Mouse (Mus musculus): ENCODE data around the gene Olfr1420. TPM values are rescaled to one million over a fixed set of nuclear protein-coding genes. Genes with fewer than 3 reads are reported as not detected.

Gene Olfr1420
- 0.06 and 0.14 TPM in 2 replicates for polyA plus RNA-seq (2015; fragmentation: Nextera tagmentation; extraction: Ambion mirVana)

- ATAC-seq = no peak
- 52% methylated on average over 1 of the region's 1 CpGs for WGBS
Observed at GRCm38 (mm10) chr19:11886265-11886664, at the start of gene Olfr1420. Olfr1420 (plus strand) TSS chr19:11886565.

GRCm38 (mm10) chr19:11839119-11839518 lies 47.2 kb upstream of the Olfr1420 start, which contains the start of gene Olfr1417:
Olfr1417 (minus strand) TSS chr19:11839219.
- WGBS = 91% methylated on average over 4 of the region's 4 CpGs
- Histone ChIP-seq H3K9me3 (replicated peaks; ENCODE audit: control insufficient read depth, low read length, poor library complexity, severe bottlenecking) (no peaks in the 10 kb centered on the region), H3K9ac (ENCODE audit: low read depth, low read length) (no peak within 1 kb of the TSS), H3K4me2 (ENCODE audit: low read length) (no peak within 1 kb of the TSS), H3K4me3 (ENCODE audit: low read depth, low read length) (no peak within 1 kb of the TSS), H3K36me3 (ENCODE audit: control insufficient read depth, insufficient read depth, low read length) (no peaks in the 10 kb centered on the region), H3K27me3 (ENCODE audit: control insufficient read depth, insufficient read depth, low read depth, low read length) (no peaks in the 10 kb centered on the region), H3K4me1 (ENCODE audit: control insufficient read depth, insufficient read depth, low read length) (no peaks in the 10 kb centered on the region), H3K27ac (ENCODE audit: low read length) (no peak within 1 kb of the TSS)
- no peak for ATAC-seq

More at GRCm38 (mm10) chr19:11886265-11886664, at the start of gene Olfr1420:
- no peak within 1 kb of the TSS for H3K4me3 ChIP-seq (ENCODE audit: low read depth, low read length)
- H3K9me3 ChIP-seq (replicated peaks; ENCODE audit: control insufficient read depth, low read length, poor library complexity, severe bottlenecking) = no peaks in the 10 kb centered on the region
- no peaks in the 10 kb centered on the region for H3K27me3 ChIP-seq (ENCODE audit: control insufficient read depth, insufficient read depth, low read depth, low read length)
- no peak within 1 kb of the TSS for H3K9ac ChIP-seq (ENCODE audit: low read depth, low read length)
- no peaks in the 10 kb centered on the region for H3K4me1 ChIP-seq (ENCODE audit: control insufficient read depth, insufficient read depth, low read length)
- no peaks in the 10 kb centered on the region for H3K36me3 ChIP-seq (ENCODE audit: control insufficient read depth, insufficient read depth, low read length)
- H3K4me2 ChIP-seq (ENCODE audit: low read length) = no peak within 1 kb of the TSS
- no peak within 1 kb of the TSS for H3K27ac ChIP-seq (ENCODE audit: low read length)

- H3K4me3 ChIP-seq (ENCODE audit: low read depth, low read length) = no peak overlapping the region
- no peaks in the 10 kb centered on the region for H3K9me3 ChIP-seq (replicated peaks; ENCODE audit: control insufficient read depth, low read length, poor library complexity, severe bottlenecking)
- H3K36me3 ChIP-seq (ENCODE audit: control insufficient read depth, insufficient read depth, low read length) = no peaks in the 10 kb centered on the region
- no peak for ATAC-seq
- H3K4me2 ChIP-seq (ENCODE audit: low read length) = no peak overlapping the region
- H3K27ac ChIP-seq (ENCODE audit: low read length) = no peak overlapping the region
- WGBS = 89% methylated on average over 4 of the region's 4 CpGs
- no peak overlapping the region for H3K9ac ChIP-seq (ENCODE audit: low read depth, low read length)
- no peaks in the 10 kb centered on the region for H3K27me3 ChIP-seq (ENCODE audit: control insufficient read depth, insufficient read depth, low read depth, low read length)
- no peaks in the 10 kb centered on the region for H3K4me1 ChIP-seq (ENCODE audit: control insufficient read depth, insufficient read depth, low read length)
Observed at GRCm38 (mm10) chr19:11846333-11846732, 40.0 kb upstream of the Olfr1420 start.

GRCm38 (mm10) chr19:11852652-11853051 lies 33.7 kb upstream of the Olfr1420 start:
- H3K27me3 ChIP-seq (ENCODE audit: control insufficient read depth, insufficient read depth, low read depth, low read length) = no peaks in the 10 kb centered on the region
- H3K4me1 ChIP-seq (ENCODE audit: control insufficient read depth, insufficient read depth, low read length) = no peaks in the 10 kb centered on the region
- H3K9ac ChIP-seq (ENCODE audit: low read depth, low read length) = no peak overlapping the region
- no peak for ATAC-seq
- no peaks in the 10 kb centered on the region for H3K9me3 ChIP-seq (replicated peaks; ENCODE audit: control insufficient read depth, low read length, poor library complexity, severe bottlenecking)
- 69% methylated on average over 4 of the region's 4 CpGs for WGBS
- no peaks in the 10 kb centered on the region for H3K36me3 ChIP-seq (ENCODE audit: control insufficient read depth, insufficient read depth, low read length)
- no peak overlapping the region for H3K27ac ChIP-seq (ENCODE audit: low read length)
- no peak overlapping the region for H3K4me3 ChIP-seq (ENCODE audit: low read depth, low read length)
- H3K4me2 ChIP-seq (ENCODE audit: low read length) = no peak overlapping the region

- no peak overlapping the region for H3K4me3 ChIP-seq (ENCODE audit: low read depth, low read length)
- no peak overlapping the region for H3K27ac ChIP-seq (ENCODE audit: low read length)
- H3K9me3 ChIP-seq (replicated peaks; ENCODE audit: control insufficient read depth, low read length, poor library complexity, severe bottlenecking) = no peaks in the 10 kb centered on the region
- H3K4me1 ChIP-seq (ENCODE audit: control insufficient read depth, insufficient read depth, low read length) = no peaks in the 10 kb centered on the region
- 88% methylated on average over 2 of the region's 2 CpGs for WGBS
- no peak overlapping the region for H3K9ac ChIP-seq (ENCODE audit: low read depth, low read length)
- H3K27me3 ChIP-seq (ENCODE audit: control insufficient read depth, insufficient read depth, low read depth, low read length) = no peaks in the 10 kb centered on the region
- H3K36me3 ChIP-seq (ENCODE audit: control insufficient read depth, insufficient read depth, low read length) = no peaks in the 10 kb centered on the region
- H3K4me2 ChIP-seq (ENCODE audit: low read length) = no peak overlapping the region
- no peak for ATAC-seq
Observed at GRCm38 (mm10) chr19:11854821-11855220, 31.5 kb upstream of the Olfr1420 start.

GRCm38 (mm10) chr19:11856506-11856905 lies 29.9 kb upstream of the Olfr1420 start:
- H3K4me3 ChIP-seq (ENCODE audit: low read depth, low read length) = no peak overlapping the region
- H3K4me2 ChIP-seq (ENCODE audit: low read length) = no peak overlapping the region
- no peak overlapping the region for H3K9ac ChIP-seq (ENCODE audit: low read depth, low read length)
- no peaks in the 10 kb centered on the region for H3K4me1 ChIP-seq (ENCODE audit: control insufficient read depth, insufficient read depth, low read length)
- no peaks in the 10 kb centered on the region for H3K27me3 ChIP-seq (ENCODE audit: control insufficient read depth, insufficient read depth, low read depth, low read length)
- H3K27ac ChIP-seq (ENCODE audit: low read length) = no peak overlapping the region
- 84% methylated on average over 6 of the region's 6 CpGs for WGBS
- H3K9me3 ChIP-seq (replicated peaks; ENCODE audit: control insufficient read depth, low read length, poor library complexity, severe bottlenecking) = no peaks in the 10 kb centered on the region
- no peak for ATAC-seq
- no peaks in the 10 kb centered on the region for H3K36me3 ChIP-seq (ENCODE audit: control insufficient read depth, insufficient read depth, low read length)

- H3K27me3 ChIP-seq (ENCODE audit: control insufficient read depth, insufficient read depth, low read depth, low read length) = no peaks in the 10 kb centered on the region
- WGBS = 87% methylated on average over 1 of the region's 1 CpGs
- no peak within 1 kb of the TSS for H3K4me3 ChIP-seq (ENCODE audit: low read depth, low read length)
- no peaks in the 10 kb centered on the region for H3K9me3 ChIP-seq (replicated peaks; ENCODE audit: control insufficient read depth, low read length, poor library complexity, severe bottlenecking)
- H3K27ac ChIP-seq (ENCODE audit: low read length) = no peak within 1 kb of the TSS
- H3K36me3 ChIP-seq (ENCODE audit: control insufficient read depth, insufficient read depth, low read length) = no peaks in the 10 kb centered on the region
- no peak within 1 kb of the TSS for H3K9ac ChIP-seq (ENCODE audit: low read depth, low read length)
- H3K4me2 ChIP-seq (ENCODE audit: low read length) = no peak within 1 kb of the TSS
- no peak for ATAC-seq
- H3K4me1 ChIP-seq (ENCODE audit: control insufficient read depth, insufficient read depth, low read length) = no peaks in the 10 kb centered on the region
Observed at GRCm38 (mm10) chr19:11860966-11861365, 25.4 kb upstream of the Olfr1420 start, which contains the start of gene Olfr1418. Olfr1418 (minus strand) TSS chr19:11861066.

GRCm38 (mm10) chr19:11867837-11868236 lies 18.5 kb upstream of the Olfr1420 start:
- H3K27me3 ChIP-seq (ENCODE audit: control insufficient read depth, insufficient read depth, low read depth, low read length) = no peaks in the 10 kb centered on the region
- H3K36me3 ChIP-seq (ENCODE audit: control insufficient read depth, insufficient read depth, low read length) = no peaks in the 10 kb centered on the region
- no peak overlapping the region for H3K4me3 ChIP-seq (ENCODE audit: low read depth, low read length)
- no peak overlapping the region for H3K4me2 ChIP-seq (ENCODE audit: low read length)
- no peaks in the 10 kb centered on the region for H3K4me1 ChIP-seq (ENCODE audit: control insufficient read depth, insufficient read depth, low read length)
- H3K27ac ChIP-seq (ENCODE audit: low read length) = no peak overlapping the region
- no peak for ATAC-seq
- H3K9ac ChIP-seq (ENCODE audit: low read depth, low read length) = no peak overlapping the region
- 90% methylated on average over 2 of the region's 2 CpGs for WGBS
- H3K9me3 ChIP-seq (replicated peaks; ENCODE audit: control insufficient read depth, low read length, poor library complexity, severe bottlenecking) = no peaks in the 10 kb centered on the region

- H3K9me3 ChIP-seq (replicated peaks; ENCODE audit: control insufficient read depth, low read length, poor library complexity, severe bottlenecking) = no peaks in the 10 kb centered on the region
- H3K4me2 ChIP-seq (ENCODE audit: low read length) = no peak within 1 kb of the TSS
- H3K27ac ChIP-seq (ENCODE audit: low read length) = no peak within 1 kb of the TSS
- no peak within 1 kb of the TSS for H3K9ac ChIP-seq (ENCODE audit: low read depth, low read length)
- WGBS = 69% methylated on average over 1 of the region's 1 CpGs
- no peaks in the 10 kb centered on the region for H3K4me1 ChIP-seq (ENCODE audit: control insufficient read depth, insufficient read depth, low read length)
- H3K36me3 ChIP-seq (ENCODE audit: control insufficient read depth, insufficient read depth, low read length) = no peaks in the 10 kb centered on the region
- ATAC-seq = no peak
- no peaks in the 10 kb centered on the region for H3K27me3 ChIP-seq (ENCODE audit: control insufficient read depth, insufficient read depth, low read depth, low read length)
- H3K4me3 ChIP-seq (ENCODE audit: low read depth, low read length) = no peak within 1 kb of the TSS
Observed at GRCm38 (mm10) chr19:11875006-11875405, 11.4 kb upstream of the Olfr1420 start, which contains the start of gene Olfr1419. Olfr1419 (minus strand) TSS chr19:11875106.

Measured in midbrain, embryonic 16.5 days (tissue).